Mouse (Mus musculus): ENCODE results near the gene Zbtb16.

DNA sequence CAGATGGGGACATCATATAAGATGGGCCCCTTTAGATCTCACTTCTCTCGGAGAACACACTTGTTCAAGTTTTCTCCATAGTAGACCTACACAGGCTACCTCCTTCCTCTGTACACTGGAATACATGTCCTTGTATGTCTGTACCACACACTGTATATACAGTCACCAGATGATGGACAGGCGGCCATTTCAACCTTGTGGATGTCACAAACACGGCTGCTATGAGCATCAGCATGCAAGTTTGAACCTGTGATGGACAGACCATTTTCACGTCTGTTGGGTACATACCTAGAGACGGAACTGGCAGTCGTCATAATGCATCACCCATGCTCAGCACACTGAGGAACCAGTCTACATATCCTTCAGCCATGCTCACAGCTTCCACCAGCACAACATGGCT, 81.6 kb downstream of the Zbtb16 start:
- TF ChIP-seq ZMIZ1 (IDR thresholded peaks at IDR 0.05; ENCODE audit: low read depth, low read length): no peak
- no peak for TF ChIP-seq RCOR1 (conservative IDR thresholded peaks at IDR 0.05; ENCODE audit: low read depth, low read length)
- TF ChIP-seq TCF12 (IDR thresholded peaks at IDR 0.05; ENCODE audit: low read depth, low read length): no peak
- no peak for TF ChIP-seq USF1 (IDR thresholded peaks at IDR 0.05; ENCODE audit: low read depth, low read length)
- TF ChIP-seq MEF2A (IDR thresholded peaks at IDR 0.05; ENCODE audit: borderline replicate concordance, low read depth, low read length): no peak
- TF ChIP-seq CTCF (conservative IDR thresholded peaks at IDR 0.05 in 1 of 2, IDR thresholded peaks at IDR 0.05 in 1 of 2; ENCODE audit: low read depth in 2 of 2, low read length in 2 of 2): no peak
- TF ChIP-seq CHD2 (IDR thresholded peaks at IDR 0.05; ENCODE audit: low read length): no peak
- TF ChIP-seq POLR2A (IDR thresholded peaks at IDR 0.05; ENCODE audit: low read depth, low read length): no peak
- TF ChIP-seq E2F4 (IDR thresholded peaks at IDR 0.05; ENCODE audit: insufficient replicate concordance, low read depth, low read length): no peak
